Mouse (Mus musculus): Measurements from ENCODE around the gene Papolb. TPM values are rescaled to one million over a fixed set of nuclear protein-coding genes. Genes with fewer than 3 reads are reported as not detected.

Gene Papolb
- under 1 TPM in 1 of 4 experiments, not detected in 3; 0.12 TPM for total RNA-seq (2022)

DNA sequence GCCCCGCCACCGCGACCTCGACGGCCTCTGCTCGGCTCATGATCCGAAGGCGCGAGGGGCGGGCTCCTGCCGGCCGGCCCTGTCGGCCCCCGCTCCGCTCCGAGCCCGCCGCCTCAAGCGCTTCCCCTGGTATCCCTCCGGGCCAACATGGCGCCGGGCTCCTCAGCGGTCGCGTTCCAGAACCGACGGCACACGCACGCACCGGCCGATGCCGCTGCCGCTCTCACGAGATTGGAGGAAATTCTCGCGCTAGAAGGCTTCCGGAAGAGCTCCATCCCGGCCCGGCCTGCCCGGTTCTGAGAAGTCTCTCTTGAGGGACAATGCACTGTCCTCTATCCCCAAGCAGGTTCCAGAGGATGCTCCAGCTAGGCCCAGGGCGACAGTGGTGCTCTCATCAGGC, at the start of gene Papolb:
Gene Papolb (minus strand): TSS at position 162 of the 400 bp plus-strand sequence.
- DNase-seq (ENCODE audit: low spot score in 2 of 2): no peak

DNA sequence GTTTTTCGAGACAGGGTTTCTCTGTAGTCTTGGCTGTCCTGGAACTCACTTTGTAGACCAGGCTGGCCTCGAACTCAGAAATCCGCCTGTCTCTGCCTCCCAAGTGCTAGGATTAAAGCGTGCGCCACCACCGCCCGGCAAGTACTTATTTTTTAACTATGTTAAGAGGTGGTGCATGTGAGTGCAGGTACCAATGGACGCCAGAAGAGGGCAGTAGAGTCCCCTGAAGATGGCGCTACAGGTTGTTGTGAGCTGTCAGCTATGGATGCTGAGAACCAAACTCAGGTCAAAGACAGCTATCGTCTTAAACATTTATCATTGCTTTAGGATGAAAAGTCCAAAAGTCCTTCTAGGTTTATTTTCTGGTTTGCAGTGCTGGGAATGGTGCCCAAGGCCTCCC, 48.3 kb upstream of the Papolb start:
- DNase-seq (ENCODE audit: low spot score in 2 of 2): no peak

DNA sequence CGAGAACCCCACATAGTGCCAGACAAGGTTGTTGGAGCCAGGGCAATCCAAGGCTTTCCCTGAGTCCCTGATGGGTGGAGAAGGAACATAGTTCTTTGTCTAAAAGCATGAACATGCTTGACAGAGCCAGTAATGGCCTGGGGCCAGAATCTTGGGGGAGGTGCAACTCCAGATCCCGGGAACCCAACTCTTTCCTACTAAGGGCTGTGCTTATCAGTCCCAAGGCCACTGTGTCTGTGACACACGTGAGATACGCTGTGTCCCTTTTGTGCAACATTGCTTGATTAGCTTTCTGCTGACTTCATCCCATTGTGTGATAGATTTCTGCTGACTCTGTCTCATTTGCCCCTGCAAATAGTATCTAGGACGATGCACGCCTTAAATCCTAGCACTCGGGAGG, 47.0 kb upstream of the Papolb start:
- DNase-seq (ENCODE audit: low spot score in 2 of 2): no peak

DNA sequence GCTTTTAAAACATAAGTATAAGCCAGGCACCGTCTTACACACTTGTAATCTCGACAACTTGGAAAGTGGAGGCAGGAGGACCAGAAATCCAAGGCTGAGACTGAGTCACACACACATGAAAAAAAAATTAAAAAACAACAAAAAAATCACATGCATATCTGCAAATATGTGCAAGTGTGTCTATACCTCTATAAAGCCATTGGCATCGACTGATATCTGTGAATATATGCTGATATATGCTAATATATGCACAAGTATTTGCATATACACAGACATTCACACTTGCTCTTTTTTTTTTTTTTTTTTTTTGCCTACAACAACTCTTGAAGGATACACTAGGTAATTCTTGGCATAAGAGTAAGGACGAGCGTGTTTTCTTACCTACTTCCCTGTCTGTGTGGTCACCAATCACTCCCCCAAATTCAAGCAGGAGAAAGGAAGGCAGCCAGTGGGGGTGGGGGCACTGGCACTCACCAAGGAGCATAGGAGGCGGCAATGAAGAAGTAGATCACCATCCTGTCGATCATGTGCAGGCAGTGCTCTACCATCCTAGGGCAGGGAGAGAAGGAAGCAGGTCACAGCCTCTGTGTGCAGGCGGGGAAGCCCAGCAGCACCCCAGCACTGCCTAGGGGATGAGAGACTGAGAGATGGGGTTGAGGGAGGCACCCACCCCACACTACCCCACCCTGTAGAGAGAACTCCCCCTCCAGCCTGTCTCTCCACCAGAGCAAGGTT, 44.6 kb upstream of the Papolb start:
- no peak for DNase-seq (ENCODE audit: low spot score in 2 of 2)

DNA sequence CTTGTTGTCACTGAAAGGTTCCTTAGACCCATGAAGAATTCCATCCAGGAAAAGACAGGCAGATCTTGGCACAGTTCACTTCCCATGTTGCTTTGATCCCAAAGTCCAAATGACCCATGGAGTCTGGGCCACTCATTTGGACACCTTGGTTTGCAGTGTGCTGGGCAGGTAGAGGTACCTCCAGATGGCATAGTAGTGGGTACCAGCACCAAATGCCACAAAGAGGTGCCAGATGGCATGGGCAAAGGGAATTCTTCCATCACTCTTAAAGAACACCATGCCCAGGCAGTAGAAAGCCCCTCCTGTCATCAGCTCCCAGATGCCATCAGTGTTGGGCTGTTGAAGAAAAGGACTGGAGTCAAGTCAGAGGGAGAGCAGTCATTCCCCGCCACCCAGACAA, 34.7 kb upstream of the Papolb start:
- no peak for DNase-seq (ENCODE audit: low spot score in 2 of 2)

DNA sequence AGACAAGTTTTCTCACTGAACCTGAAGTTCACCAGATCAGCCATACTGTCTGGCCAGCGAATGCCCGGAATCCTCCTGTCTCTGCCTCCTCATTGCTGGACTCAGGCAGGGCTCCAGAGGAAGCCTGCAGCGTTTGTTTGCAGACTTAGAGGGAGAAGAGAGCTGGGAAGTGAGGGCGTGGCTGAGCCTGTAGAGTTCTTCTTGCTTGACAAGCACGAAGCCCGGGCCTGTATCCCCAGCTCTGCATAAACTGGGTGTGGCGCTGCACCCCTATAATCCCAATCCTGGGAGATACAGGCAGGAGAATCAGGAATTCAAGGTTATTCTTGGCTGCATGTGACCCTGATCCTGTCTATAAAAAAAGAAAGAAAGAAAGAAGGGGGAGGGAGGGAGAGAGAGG, 30.4 kb upstream of the Papolb start:
- DNase-seq (ENCODE audit: low spot score in 2 of 2): no peak

DNA sequence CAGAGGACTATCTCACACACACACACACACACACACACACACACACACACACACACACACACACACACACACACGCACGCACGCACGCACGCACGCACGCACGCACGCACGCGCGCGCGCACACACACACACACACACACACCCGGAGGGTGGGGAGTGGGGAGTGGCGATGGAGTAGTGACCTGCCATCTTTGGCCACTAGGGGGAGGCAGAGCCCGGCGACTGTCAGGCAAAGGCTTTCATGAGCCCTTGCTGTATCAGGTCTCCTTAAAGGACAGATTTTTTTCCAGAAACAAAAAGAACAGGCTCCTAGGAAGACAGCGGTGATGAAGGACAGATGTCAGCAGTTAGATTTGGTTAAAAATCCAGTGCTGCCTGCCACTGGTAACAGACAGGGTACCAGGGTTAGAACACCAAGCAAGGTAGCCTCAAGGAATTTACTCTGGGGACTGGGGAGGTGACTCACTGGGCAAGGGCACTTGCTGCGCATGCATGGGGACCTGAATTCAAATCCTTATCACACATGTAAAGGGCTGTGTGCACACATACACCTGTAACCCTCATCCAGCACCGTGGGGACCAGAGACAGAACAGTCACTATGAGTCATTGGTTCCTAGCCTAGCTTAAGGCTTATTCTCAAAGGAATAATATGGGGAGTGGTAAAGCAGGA, 27.7 kb upstream of the Papolb start:
- DNase-seq (ENCODE audit: low spot score in 2 of 2): peak; percentile 55 to 60

DNA sequence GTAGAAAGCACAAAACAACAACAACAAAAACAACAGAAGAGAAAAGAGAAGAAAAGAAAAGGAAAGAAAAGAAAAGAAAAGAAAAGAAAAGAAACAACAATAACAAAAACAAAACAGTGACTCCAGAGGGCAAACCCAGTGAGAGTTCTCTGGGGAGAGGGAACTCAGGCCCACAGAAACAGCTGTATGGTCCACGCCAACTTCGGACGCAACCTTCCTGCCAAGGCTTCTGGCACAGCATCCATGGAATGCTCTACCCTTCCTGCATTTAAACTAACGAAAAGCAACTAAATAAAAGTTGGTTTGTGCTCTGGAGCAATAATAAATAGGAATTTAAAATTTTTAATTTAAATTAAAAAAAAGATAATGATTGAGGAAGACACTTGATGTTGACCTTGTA, 26.8 kb upstream of the Papolb start:
- DNase-seq (ENCODE audit: low spot score in 2 of 2): no peak

DNA sequence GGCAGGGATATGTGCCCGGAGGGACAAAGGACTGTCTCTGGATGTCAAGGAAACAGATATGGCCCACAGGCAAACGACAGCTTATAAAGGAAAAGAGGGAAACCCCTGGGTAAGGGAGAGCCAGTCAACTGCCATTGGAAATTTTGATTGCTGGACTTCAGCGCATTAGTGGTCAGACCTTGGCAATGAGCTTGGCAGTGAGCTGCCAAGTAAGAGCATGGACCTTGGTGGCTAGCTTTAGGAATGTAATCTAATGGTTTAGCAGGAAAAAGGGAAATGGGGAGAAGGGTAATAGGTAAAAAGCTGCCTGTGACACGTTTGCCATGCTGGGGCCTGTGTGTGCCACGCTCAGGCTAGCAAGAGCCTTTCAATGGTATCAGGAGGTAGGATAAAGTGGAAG, 26.0 kb upstream of the Papolb start:
- DNase-seq (ENCODE audit: low spot score in 2 of 2): no peak

DNA sequence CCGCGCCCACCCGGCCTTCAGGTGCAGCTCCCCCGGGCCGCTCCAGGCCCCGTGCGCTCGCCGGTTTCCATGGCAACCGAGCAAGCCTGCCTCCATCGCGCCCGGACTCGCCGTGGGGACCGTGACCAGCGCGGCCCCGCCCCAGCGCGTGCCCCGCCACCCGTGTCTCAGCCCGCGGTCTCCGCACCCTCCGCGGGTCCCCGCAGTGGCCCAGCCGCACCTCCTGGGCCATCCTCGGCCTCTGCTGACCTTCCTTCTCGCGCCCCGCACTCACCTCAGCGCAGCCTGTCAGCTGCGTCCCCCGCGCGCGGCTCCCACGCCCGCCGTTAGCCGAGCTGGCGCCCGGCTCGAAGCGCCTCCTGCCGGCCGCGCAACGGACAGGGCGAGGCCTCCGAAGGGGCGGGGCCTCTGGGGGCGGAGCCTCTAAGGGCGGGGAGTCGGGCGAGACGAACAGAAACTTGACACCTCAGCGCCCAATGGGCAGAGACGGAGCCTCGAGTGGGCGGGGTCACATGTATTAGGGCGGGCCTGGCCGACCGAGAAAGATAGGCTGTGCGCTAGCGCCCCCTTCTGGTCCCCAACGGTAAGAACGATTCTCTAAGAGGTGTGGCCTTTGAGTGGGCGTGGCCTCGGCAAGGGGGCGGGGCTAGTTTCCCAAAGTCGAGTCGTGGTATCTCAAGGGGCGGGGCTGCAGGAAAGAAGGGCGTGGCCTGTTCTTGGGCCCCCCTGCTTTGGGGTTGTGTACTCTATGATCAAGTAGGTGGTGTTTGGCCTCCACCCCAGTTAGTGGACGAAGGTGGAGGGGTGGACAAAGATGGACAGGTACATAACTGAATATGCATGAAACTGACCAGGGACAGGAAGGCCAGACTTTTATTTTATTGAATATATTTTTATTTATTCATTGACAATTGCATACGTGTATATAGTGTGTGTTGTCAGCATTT, 21.1 kb upstream of the Papolb start, which contains the start of gene Radil:
Gene Radil (minus strand): TSS at position 393 of the 947 bp plus-strand sequence.
- DNase-seq (ENCODE audit: low spot score in 2 of 2): peak; percentile 98

DNA sequence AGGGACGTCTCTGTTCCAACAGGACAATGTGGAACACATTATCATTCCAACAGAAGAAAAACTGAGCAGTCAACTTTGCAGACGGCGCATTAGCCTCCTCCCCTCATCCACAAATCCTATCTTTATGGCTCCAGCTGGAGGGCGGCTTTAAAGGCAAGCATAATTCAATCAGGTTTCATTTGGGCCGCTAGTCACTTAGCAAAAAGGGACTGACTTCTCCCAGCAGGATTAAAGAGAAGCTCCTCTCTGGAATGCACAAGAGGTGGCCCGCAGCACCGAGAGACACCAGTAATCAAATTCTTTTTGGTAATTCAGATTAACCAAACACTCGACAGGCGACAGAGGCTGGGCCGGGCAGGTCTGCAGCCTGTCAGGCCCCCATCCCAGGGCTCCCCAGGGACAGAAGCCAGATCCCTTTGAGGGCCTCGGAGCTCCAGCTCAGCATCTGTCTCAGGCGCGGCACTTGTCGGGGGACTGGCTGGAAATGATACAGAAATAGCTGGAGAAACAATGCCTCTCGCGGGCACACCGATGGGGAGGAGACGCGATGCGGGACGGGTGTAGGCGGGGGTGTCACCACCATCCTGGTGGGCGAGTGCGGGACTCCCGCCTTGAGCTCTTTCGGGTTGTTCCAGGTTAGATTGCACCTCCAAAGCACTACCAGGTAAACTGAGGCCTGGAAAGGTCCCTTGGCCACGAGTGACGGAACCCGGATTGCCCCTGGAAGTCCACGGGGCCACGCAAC, 20.3 kb upstream of the Papolb start:
- DNase-seq (ENCODE audit: low spot score in 2 of 2): peak; percentile 27 to 32

DNA sequence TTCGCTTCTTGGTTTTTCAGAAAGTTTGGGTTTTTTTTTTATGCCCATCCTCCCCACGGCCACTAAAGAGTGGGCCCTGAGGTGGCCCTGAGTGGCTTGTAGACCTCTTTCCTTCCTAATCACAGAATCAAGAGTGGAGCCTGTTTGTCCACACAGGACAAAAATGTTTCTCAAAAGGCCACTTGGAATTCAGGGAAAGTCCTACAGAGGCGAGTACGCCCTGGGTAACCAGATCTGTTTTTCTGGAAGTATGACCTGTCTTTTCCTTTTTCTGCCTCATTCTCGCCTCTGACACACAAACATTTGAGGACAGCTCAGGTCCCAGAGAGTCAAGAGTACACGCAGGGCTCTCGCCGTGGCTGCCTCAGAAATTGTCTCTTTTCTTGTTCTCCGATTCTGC, 19.6 kb upstream of the Papolb start:
- no peak for DNase-seq (ENCODE audit: low spot score in 2 of 2)

DNA sequence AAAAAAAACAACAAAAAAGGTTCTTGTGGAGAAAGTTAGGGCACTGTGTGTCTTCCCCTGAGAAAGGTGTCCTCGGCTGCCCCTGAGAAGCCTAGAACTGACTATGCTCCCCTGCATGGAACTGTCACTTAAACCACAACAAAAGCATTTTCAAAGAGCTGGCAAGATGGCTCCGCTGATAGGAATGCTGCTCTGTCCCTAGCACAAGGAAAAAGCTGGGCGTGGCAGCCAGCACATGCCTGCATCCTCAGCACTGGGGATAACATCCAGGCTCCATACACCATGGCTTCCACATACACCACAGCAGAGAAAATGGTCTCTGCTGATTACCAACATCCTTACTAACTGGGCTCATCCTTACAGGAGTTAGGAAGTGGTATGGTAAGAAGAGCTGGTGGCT, 17.2 kb upstream of the Papolb start:
- no peak for DNase-seq (ENCODE audit: low spot score in 2 of 2)

DNA sequence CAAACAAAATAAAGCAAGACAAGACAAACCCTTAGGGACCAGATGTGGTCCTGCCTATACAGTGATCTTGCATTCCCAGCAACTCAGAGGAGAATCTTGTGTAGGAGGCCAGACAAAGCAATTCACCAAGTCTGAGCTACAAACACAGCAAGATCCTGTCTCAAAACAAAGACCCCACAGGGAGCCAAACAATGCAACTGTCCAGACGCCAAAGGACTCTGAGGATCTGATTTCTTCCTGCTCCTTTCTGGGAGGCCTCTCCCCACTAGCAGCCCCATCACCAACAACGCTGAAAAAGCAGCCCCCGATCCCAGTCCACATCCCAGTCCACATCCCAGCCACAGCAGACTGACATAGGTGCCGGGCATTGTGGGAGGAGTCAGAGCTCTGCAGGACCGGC, 16.5 kb upstream of the Papolb start:
- DNase-seq (ENCODE audit: low spot score in 2 of 2): no peak

DNA sequence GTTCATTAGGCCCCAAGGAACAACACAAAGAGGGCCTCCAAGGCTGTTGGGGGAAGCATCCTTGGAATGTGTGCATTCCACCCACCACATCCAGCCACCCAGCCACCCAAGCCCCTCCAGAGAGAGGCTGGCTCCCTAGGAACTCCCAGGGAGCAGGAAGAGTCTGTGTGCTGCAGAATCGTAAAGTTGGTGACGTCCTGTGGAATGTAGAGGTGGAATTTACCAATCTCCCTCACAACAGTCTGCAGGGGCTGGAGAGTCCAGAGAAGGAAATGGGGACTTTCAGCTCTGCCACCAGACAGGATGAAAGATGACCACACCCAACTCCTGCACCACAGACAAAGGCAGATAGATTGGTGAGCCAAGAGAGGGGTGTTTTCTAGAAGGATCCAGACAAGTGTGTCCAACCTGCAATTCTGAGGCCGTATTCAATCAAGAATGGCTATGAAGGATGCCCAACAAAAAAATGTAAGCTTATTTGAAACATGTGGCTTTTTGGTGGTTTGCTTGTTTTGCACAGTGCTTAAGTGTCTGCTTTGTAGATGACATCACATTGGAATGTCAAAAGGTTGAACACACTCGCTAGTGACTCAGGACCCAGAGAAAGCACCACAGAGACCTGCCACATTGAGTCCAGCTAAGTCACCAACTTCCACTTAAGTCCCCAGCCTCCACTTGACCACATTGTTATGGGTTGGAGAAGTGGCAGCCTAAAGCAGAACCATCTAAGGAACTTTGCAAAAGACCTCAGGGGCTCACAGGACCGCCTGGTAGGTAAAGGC, 15.3 kb upstream of the Papolb start:
- no peak for DNase-seq (ENCODE audit: low spot score in 2 of 2)

DNA sequence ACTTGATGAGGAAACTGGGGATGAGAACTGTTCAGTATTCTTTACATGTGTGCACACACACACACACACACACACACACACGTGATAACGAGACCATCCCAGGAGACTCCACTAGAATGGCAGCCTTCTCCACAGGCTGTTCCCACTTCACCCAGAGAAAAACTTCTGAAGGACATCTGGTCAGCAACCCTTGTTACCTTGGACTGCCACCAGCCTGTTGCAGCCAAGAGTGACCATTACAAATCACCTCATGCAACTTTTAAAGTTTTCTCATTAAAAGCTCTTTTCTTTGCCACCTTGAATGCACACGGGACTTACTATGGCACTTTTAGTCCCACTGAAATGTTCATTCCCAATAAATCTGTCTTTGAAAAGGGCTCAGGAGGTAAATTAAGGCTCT, 7.4 kb upstream of the Papolb start:
- no peak for DNase-seq (ENCODE audit: low spot score in 2 of 2)

DNA sequence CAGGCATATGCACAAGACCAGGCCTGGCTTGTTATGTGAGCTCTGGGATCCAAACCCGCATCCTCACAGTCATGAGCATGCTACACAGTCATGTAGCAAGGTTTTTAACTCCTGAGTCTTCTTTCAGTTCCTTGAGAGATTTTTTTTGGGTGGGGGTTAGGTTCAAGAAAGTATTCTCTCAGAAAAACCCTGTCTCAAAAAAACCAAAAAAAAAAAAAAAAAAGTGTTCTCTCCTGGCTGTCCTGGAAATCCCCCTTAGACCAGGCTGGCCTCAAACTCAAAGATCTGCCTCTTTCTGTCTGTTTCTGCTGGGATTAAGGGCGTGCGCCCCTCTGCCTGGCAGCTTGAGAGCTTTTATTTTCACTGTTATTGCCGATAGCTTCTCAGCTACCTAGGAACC, 5.5 kb upstream of the Papolb start:
- DNase-seq (ENCODE audit: low spot score in 2 of 2): no peak

DNA sequence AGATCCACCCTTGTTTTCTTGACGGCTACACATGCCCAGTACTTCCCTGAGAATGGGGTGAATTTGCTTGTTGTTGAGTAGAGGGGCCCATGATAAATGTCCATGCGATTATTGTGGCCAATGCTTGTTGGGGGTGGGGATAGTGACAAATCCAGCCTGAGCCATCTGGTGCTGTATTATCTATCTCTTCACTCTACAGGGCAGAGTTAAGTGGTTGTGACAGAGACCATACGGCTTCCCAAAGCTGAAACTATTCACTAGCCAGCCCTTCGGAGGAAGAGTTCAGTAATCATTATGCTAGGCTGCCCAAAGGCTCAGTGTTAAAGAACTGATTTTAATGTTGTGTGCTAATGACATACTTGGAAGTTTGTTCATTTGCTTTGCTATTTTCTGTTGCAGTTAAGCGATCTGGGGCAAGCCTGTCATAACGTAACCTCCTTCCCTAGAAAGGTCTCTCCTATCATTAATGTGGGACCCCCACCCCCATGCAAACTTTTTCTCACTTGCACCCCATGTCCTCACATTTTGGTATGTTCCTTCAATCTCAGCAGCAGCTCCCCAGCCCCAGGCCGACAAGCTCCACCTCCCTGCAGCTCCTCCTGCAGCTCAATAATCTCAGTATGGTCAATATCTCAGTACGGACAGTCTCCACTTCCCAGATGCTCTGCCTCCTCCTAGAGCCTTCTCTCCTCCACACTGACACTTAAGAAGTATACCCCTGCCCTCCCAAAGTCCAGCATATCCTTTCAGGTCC, 5.0 kb downstream of the Papolb start:
- no peak for DNase-seq (ENCODE audit: low spot score in 2 of 2)

DNA sequence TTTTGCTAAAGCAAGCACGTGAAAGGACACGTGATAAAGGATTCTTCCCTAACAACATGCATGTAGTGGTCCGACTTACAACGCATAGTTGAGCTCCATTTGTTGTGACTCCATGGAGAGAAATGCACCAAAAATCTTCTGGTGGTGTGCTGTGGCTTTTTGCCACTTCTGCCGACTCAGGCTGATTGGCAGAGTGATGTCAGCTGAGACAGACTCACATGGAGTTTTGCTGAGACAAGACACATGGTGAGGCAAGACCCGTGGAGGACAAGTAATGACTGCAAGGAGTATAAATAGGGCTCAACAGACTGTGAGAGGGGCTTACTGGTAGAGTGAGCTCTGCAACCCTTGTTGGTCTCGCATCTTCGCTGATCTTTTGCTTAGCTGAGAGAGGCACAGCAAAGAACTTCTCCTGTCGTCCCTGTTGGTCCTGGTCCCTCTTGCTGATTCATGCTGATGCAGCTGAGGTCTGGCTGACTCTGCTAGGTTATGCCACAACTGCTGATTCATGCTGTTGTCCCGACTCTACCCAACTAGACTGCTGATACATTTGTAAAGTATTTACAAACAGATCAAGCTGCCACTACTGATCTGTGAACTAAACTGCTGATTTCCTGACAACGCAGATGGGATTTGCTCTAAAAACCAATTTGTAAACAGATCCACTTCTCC, 8.5 kb downstream of the Papolb start:
- no peak for DNase-seq (ENCODE audit: low spot score in 2 of 2)
